Mouse (Mus musculus) bone marrow macrophage, adult 2 months (primary cell): Measurements from ENCODE around the gene Gm1123.

Experiments
- CTCF ChIP-seq: IDR thresholded peaks from 2 replicates; pipeline ENCODE4 v1.5.1; 2012; ENCODE audit warnings: low read depth, mild to moderate bottlenecking, low read length, moderate library complexity
- POLR2A ChIP-seq: IDR thresholded peaks from 2 replicates; pipeline ENCODE4 v1.6.1; 2012; ENCODE audit warnings: mild to moderate bottlenecking, low read depth, low read length, borderline replicate concordance

DNA sequence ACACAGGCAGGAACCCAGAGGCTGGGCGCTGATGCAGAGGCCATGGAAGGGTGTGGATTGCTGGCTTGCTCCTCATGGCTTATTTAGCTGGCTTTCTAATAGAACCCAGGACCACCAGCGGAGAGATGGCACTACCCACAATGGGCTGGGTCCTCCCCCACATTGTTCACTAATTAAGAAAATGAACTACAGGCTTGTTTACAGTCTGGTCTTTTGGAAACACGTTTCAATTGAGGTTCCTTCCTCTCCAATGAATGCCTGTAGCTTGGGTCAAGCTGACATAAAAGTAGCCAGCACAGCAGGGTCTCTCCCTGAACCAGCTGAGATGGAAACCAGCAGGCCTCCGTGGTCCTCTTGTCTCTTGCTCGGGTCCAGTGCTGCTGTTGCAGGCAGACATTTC, 14.3 kb downstream of the Gm1123 start:
- TF ChIP-seq CTCF (no peak), POLR2A (no peak)
